Mouse (Mus musculus) MEL (cell line): ENCODE data around the gene Shb. TPM values are rescaled to one million over a fixed set of nuclear protein-coding genes. Genes with fewer than 3 reads are reported as not detected.

Source experiments
- DNase-seq: peaks from one replicate; pipeline ENCODE4 v3.0.0; 2011; ENCODE audit warnings: low read depth, low spot score
- H3K27ac ChIP-seq: 2 replicates; pipeline ENCODE4 v1.5.1; 2012; ENCODE audit warnings: low read depth, mild to moderate bottlenecking, control low read depth, low read length, moderate library complexity; ENCODE audit not compliant: control insufficient read depth
- H3K27me3 ChIP-seq, 2 experiments: fragments of 150-350 bp in 1 of 2; sonication (generic) in 1 of 2; 2 replicates each; pipeline ENCODE4 v1.6.1; 2012; ENCODE audit warnings: low read length in 2 of 2, mild to moderate bottlenecking in 2 of 2, improper control_type of control experiment in 1 of 2, moderate library complexity in 1 of 2; ENCODE audit not compliant: insufficient read depth in 2 of 2, control insufficient read depth in 1 of 2
- H3K36me3 ChIP-seq, 2 experiments: 2 replicates each; pipeline ENCODE4 v1.6.1; 2012 to 2014; ENCODE audit warnings: low read length in 2 of 2, improper control_type of control experiment in 1 of 2, inconsistent platforms in 1 of 2, mild to moderate bottlenecking in 1 of 2; ENCODE audit not compliant: insufficient read depth in 2 of 2, control insufficient read depth in 1 of 2
- H3K4me1 ChIP-seq, 2 experiments: fragments of 150-350 bp in 1 of 2; sonication (generic) in 1 of 2; 2 replicates each; pipeline ENCODE4 v1.6.1; 2012; ENCODE audit warnings: low read length in 2 of 2, improper control_type of control experiment in 1 of 2, mild to moderate bottlenecking in 1 of 2; ENCODE audit not compliant: insufficient read depth in 2 of 2, control insufficient read depth in 1 of 2
- H3K4me3 ChIP-seq, 2 experiments: fragments of 150-350 bp in 1 of 2; sonication (generic) in 1 of 2; 2 replicates each; pipeline ENCODE4 v1.5.1; 2012; ENCODE audit warnings: low read depth in 2 of 2, low read length in 2 of 2, mild to moderate bottlenecking in 2 of 2, moderate library complexity in 2 of 2, control low read depth in 1 of 2, improper control_type of control experiment in 1 of 2; ENCODE audit not compliant: control insufficient read depth in 1 of 2, insufficient read depth in 1 of 2
- H3K79me2 ChIP-seq: 2 replicates; pipeline ENCODE4 v1.6.1; 2012; ENCODE audit warnings: mild to moderate bottlenecking, low read length, moderate library complexity; ENCODE audit not compliant: control insufficient read depth, poor library complexity, insufficient read depth
- H3K9ac ChIP-seq: 2 replicates; pipeline ENCODE4 v1.6.1; 2012; ENCODE audit warnings: low read depth, mild to moderate bottlenecking, control low read depth, low read length, moderate library complexity; ENCODE audit not compliant: control insufficient read depth, poor library complexity, severe bottlenecking
- H3K9me3 ChIP-seq: fragments of 150-350 bp; sonication (generic); replicated peaks from 2 replicates; pipeline ENCODE4 v1.6.1; 2012; ENCODE audit warnings: mild to moderate bottlenecking, low read length, improper control_type of control experiment, moderate library complexity; ENCODE audit not compliant: insufficient read depth
- BHLHE40 ChIP-seq: IDR thresholded peaks from 2 replicates; pipeline ENCODE4 v1.6.1; 2012; ENCODE audit warnings: low read depth, mild to moderate bottlenecking, inconsistent platforms, low read length, improper control_type of control experiment, borderline replicate concordance
- CHD1 ChIP-seq: IDR thresholded peaks from 2 replicates; pipeline ENCODE4 v1.6.1; 2012; ENCODE audit warnings: low read depth, mild to moderate bottlenecking, inconsistent platforms, low read length, improper control_type of control experiment
- CHD2 ChIP-seq: IDR thresholded peaks from 2 replicates; pipeline ENCODE4 v1.6.1; 2011; ENCODE audit warnings: low read length, improper control_type of control experiment
- CTCF ChIP-seq, 3 experiments: IDR thresholded peaks in 2 of 3; conservative IDR thresholded peaks in 1 of 3; 2 replicates each; pipeline ENCODE4 v1.5.1; 2011 to 2012; ENCODE audit warnings: low read length in 3 of 3, low read depth in 2 of 3, mild to moderate bottlenecking in 2 of 3, improper control_type of control experiment in 1 of 3, inconsistent platforms in 1 of 3, mixed read lengths in 1 of 3, moderate library complexity in 1 of 3; ENCODE audit not compliant: control insufficient read depth in 1 of 3, insufficient read depth in 1 of 3, poor library complexity in 1 of 3, severe bottlenecking in 1 of 3
- E2F4 ChIP-seq: IDR thresholded peaks from 2 replicates; pipeline ENCODE4 v1.6.1; 2011; ENCODE audit warnings: low read depth, low read length, improper control_type of control experiment, borderline replicate concordance
- ELF1 ChIP-seq: IDR thresholded peaks from 2 replicates; pipeline ENCODE4 v1.6.1; 2014; ENCODE audit warnings: low read depth, mild to moderate bottlenecking, inconsistent platforms, low read length, improper control_type of control experiment, moderate library complexity
- EP300 ChIP-seq, 2 experiments: IDR thresholded peaks; 2 replicates each; pipeline ENCODE4 v1.6.1; 2011; ENCODE audit warnings: improper control_type of control experiment in 2 of 2, low read length in 2 of 2, low read depth in 1 of 2, mild to moderate bottlenecking in 1 of 2
- ETS1 ChIP-seq: IDR thresholded peaks from 2 replicates; pipeline ENCODE4 v1.6.1; 2012; ENCODE audit warnings: low read depth, mild to moderate bottlenecking, inconsistent platforms, low read length, improper control_type of control experiment, moderate library complexity
- GABPA ChIP-seq: IDR thresholded peaks from 2 replicates; pipeline ENCODE4 v1.6.1; 2012; ENCODE audit warnings: low read depth, mild to moderate bottlenecking, inconsistent platforms, low read length, improper control_type of control experiment, moderate library complexity
- GATA1 ChIP-seq: IDR thresholded peaks from 2 replicates; pipeline ENCODE4 v1.6.1; 2011; ENCODE audit warnings: low read depth, low read length, improper control_type of control experiment
- HCFC1 ChIP-seq: IDR thresholded peaks from 2 replicates; pipeline ENCODE4 v1.6.1; 2012; ENCODE audit warnings: low read depth, mild to moderate bottlenecking, inconsistent platforms, low read length, improper control_type of control experiment, moderate library complexity
- KAT2A ChIP-seq: conservative IDR thresholded peaks from 2 replicates; pipeline ENCODE4 v1.6.1; 2012; ENCODE audit warnings: low read depth, low read length, improper control_type of control experiment, inconsistent platforms
- MAFK ChIP-seq: IDR thresholded peaks from 2 replicates; pipeline ENCODE4 v1.6.1; 2011; ENCODE audit warnings: low read depth, mild to moderate bottlenecking, low read length, improper control_type of control experiment, borderline replicate concordance
- MAX ChIP-seq: IDR thresholded peaks from 2 replicates; pipeline ENCODE4 v1.6.1; 2011; ENCODE audit warnings: low read length, improper control_type of control experiment
- MAZ ChIP-seq: IDR thresholded peaks from 2 replicates; pipeline ENCODE4 v1.6.1; 2012; ENCODE audit warnings: low read depth, mild to moderate bottlenecking, inconsistent platforms, low read length, improper control_type of control experiment
- MEF2A ChIP-seq: IDR thresholded peaks from 2 replicates; pipeline ENCODE4 v1.6.1; 2014; ENCODE audit warnings: low read depth, mild to moderate bottlenecking, inconsistent platforms, low read length, improper control_type of control experiment; ENCODE audit not compliant: poor library complexity, insufficient replicate concordance, severe bottlenecking; ENCODE audit errors: extremely low read depth
- MXI1 ChIP-seq: IDR thresholded peaks from 2 replicates; pipeline ENCODE4 v1.6.1; 2011; ENCODE audit warnings: mild to moderate bottlenecking, low read depth, low read length, improper control_type of control experiment
- MYB ChIP-seq: IDR thresholded peaks from 2 replicates; pipeline ENCODE4 v1.6.1; 2011; ENCODE audit warnings: mild to moderate bottlenecking, low read depth, low read length, improper control_type of control experiment
- MYC ChIP-seq: IDR thresholded peaks from 2 replicates; pipeline ENCODE4 v1.6.1; 2011; ENCODE audit warnings: low read depth, mild to moderate bottlenecking, low read length, improper control_type of control experiment, moderate library complexity
- NELFE ChIP-seq: IDR thresholded peaks from 2 replicates; pipeline ENCODE4 v1.6.1; 2011; ENCODE audit warnings: low read depth, low read length, improper control_type of control experiment
- NRF1 ChIP-seq: IDR thresholded peaks from 2 replicates; pipeline ENCODE4 v1.6.1; 2014; ENCODE audit warnings: low read depth, mild to moderate bottlenecking, inconsistent platforms, low read length, improper control_type of control experiment, moderate library complexity; ENCODE audit not compliant: poor library complexity, insufficient read depth, severe bottlenecking
- POLR2AphosphoS2 ChIP-seq: IDR thresholded peaks from 2 replicates; pipeline ENCODE4 v1.6.1; 2011; ENCODE audit warnings: low read length, improper control_type of control experiment
- POLR2AphosphoS5 ChIP-seq: IDR thresholded peaks from 2 replicates; pipeline ENCODE4 v1.6.1; 2012; ENCODE audit warnings: low read depth, borderline replicate concordance, mild to moderate bottlenecking, inconsistent platforms, low read length, moderate library complexity, mixed read lengths
- RAD21 ChIP-seq: IDR thresholded peaks from 2 replicates; pipeline ENCODE4 v1.6.1; 2011; ENCODE audit warnings: mild to moderate bottlenecking, low read depth, low read length, improper control_type of control experiment
- RCOR1 ChIP-seq: IDR thresholded peaks from 2 replicates; pipeline ENCODE4 v1.6.1; 2012; ENCODE audit warnings: low read depth, mild to moderate bottlenecking, inconsistent platforms, low read length, improper control_type of control experiment
- SIN3A ChIP-seq: IDR thresholded peaks from 2 replicates; pipeline ENCODE4 v1.6.1; 2012; ENCODE audit warnings: low read length, improper control_type of control experiment, inconsistent platforms
- SMC3 ChIP-seq: IDR thresholded peaks from 2 replicates; pipeline ENCODE4 v1.6.1; 2011; ENCODE audit warnings: low read depth, low read length, improper control_type of control experiment
- TAL1 ChIP-seq: IDR thresholded peaks from 2 replicates; pipeline ENCODE4 v1.6.1; 2012; ENCODE audit warnings: mild to moderate bottlenecking, inconsistent platforms, low read length, moderate library complexity, mixed read lengths
- TBP ChIP-seq: IDR thresholded peaks from 2 replicates; pipeline ENCODE4 v1.8.0; 2011; ENCODE audit warnings: low read depth, low read length, improper control_type of control experiment
- TCF12 ChIP-seq: IDR thresholded peaks from 2 replicates; pipeline ENCODE4 v1.6.1; 2014; ENCODE audit warnings: low read depth, mild to moderate bottlenecking, inconsistent platforms, low read length, improper control_type of control experiment, moderate library complexity
- USF1 ChIP-seq: IDR thresholded peaks from 2 replicates; pipeline ENCODE4 v1.6.1; 2014; ENCODE audit warnings: low read depth, mild to moderate bottlenecking, inconsistent platforms, low read length, improper control_type of control experiment, moderate library complexity
- USF2 ChIP-seq, 2 experiments: IDR thresholded peaks; 2 replicates each; pipeline ENCODE4 v1.6.1; 2011 to 2012; ENCODE audit warnings: improper control_type of control experiment in 2 of 2, low read length in 2 of 2, borderline replicate concordance in 1 of 2, inconsistent platforms in 1 of 2, low read depth in 1 of 2, mild to moderate bottlenecking in 1 of 2; ENCODE audit not compliant: insufficient read depth in 1 of 2
- ZKSCAN1 ChIP-seq: IDR thresholded peaks from 2 replicates; pipeline ENCODE4 v1.6.1; 2012; ENCODE audit warnings: low read depth, mild to moderate bottlenecking, inconsistent platforms, low read length, improper control_type of control experiment, moderate library complexity
- ZMIZ1 ChIP-seq: IDR thresholded peaks from 2 replicates; pipeline ENCODE4 v1.6.1; 2012; ENCODE audit warnings: low read depth, mild to moderate bottlenecking, inconsistent platforms, low read length, improper control_type of control experiment, moderate library complexity
- ZNF384 ChIP-seq: IDR thresholded peaks from 2 replicates; pipeline ENCODE4 v1.6.1; 2012; ENCODE audit warnings: low read depth, mild to moderate bottlenecking, inconsistent platforms, low read length, improper control_type of control experiment
- polyA plus RNA-seq, 2 experiments: library from polyadenylated mRNA; stranded (reverse) in 1 of 2; unstranded in 1 of 2; fragments of >175 nt in 1 of 2; fragments of >200 nt in 1 of 2; gene quantifications; 2 replicates each; pipeline versions ENCODE4 v1.2.1 to v1.2.4; 2012; ENCODE audit warnings: low replicate concordance in 2 of 2, low read depth in 1 of 2; ENCODE audit not compliant: insufficient read length in 2 of 2, insufficient read depth in 1 of 2, missing spikeins in 1 of 2
- total RNA-seq: library from RNA; depleted of rRNA; stranded (reverse); fragments of 300-350 nt; gene quantifications from 2 replicates; pipeline ENCODE4 v1.2.3, GENCODE M21; 2012

The Shb gene
- total and polyA plus RNA-seq, 3 experiments = 5.2 to 13.9 TPM; not detected in 1

DNA sequence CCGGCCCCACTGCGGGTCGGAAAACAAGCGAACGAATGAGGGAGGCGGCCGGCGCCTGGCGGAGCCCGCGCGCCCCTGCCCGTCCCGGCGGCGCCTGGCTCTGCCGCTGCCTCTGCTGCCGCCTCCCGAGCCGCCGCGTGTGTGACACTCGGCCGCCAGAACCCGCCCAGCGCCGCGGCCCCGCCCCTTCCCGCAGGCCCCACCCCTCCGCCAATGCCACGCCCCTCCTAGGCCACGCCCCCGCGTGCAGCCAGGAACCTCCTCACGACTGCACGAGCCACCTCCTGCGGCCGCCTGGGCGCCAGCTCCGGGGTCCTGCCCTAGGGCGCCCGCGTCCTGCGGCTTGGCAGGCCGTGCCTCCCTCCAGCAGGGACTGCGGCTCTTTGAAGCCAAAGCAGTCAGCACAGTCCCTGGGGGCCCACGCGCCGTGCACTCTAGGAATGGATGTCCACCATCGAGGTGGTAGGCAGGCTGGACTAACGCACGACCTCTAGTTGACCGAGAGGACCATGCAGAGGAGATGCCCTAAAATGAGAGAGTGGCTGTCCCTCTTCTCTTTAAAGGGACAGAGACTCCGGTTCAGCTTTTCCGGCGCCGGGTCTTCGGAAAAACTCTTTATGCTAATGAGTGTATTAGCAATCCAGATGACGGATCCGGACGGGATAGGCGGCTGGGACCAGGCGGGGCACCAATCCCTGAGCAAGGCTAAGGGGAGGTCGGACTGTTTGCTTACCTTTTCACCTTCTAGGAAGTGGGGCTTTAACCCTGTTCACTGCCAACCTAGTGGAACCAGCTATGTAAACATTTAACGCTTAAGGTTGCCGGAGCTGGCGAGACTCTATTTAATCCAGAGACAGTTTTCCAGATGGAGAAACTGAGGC lies 1.4 kb downstream of the Shb start:
- H3K27me3 ChIP-seq = no peaks in the 10 kb centered on the region
- H3K9me3 ChIP-seq = no peaks in the 10 kb centered on the region
- peak overlapping the region; percentile 78 to 90 for H3K4me3 ChIP-seq
- peak overlapping the region; percentile 74 for H3K27ac ChIP-seq
- DNase-seq = peak; percentile 94
- H3K4me1 ChIP-seq = peaks cover 4 to 16% of the 10 kb centered on the region in 2 experiments; a peak in 3 of 4 replicates
- peaks cover 14% of the 10 kb centered on the region for H3K79me2 ChIP-seq
- H3K9ac ChIP-seq = peak overlapping the region; percentile 86
- peaks cover 0 to 9% of the 10 kb centered on the region in 2 experiments; a peak in 1 of 4 replicates for H3K36me3 ChIP-seq
- no peak for TF ChIP-seq ZNF384
- TF ChIP-seq POLR2AphosphoS2 = peak; percentile 34; the same call in 1 of the 2 replicates
- TF ChIP-seq USF2 (IDR thresholded peaks at IDR 0.05; ENCODE audit: borderline replicate concordance in 1 of 2, insufficient read depth in 1 of 2, low read depth in 1 of 2, low read length in 2 of 2) = no peak
- TF ChIP-seq NELFE = peak; percentile 78
- peak; percentile 82 for TF ChIP-seq MXI1
- TF ChIP-seq HCFC1 = peak; percentile 74
- TF ChIP-seq USF1 = no peak
- TF ChIP-seq MEF2A = no peak
- no peak for TF ChIP-seq GABPA
- peak; percentile 97 for TF ChIP-seq SIN3A
- 0 out of 2 replicates have a peak, but pooled peaks have one; percentile 8 for TF ChIP-seq ETS1
- TF ChIP-seq TBP = peak; percentile 67; the same call in 1 of the 2 replicates
- TF ChIP-seq KAT2A = no peak; the same call in 1 of the 2 replicates
- TF ChIP-seq MAFK = no peak
- TF ChIP-seq EP300 (IDR thresholded peaks at IDR 0.05; ENCODE audit: low read depth in 1 of 2, low read length in 2 of 2) = no peak
- peak; percentile 20; the same call in 1 of the 2 replicates for TF ChIP-seq TCF12
- no peak for TF ChIP-seq NRF1
- TF ChIP-seq CTCF (IDR thresholded peaks at IDR 0.05 in 2 of 3, conservative IDR thresholded peaks at IDR 0.05 in 1 of 3; ENCODE audit: control insufficient read depth in 1 of 3, insufficient read depth in 1 of 3, low read depth in 2 of 3, low read length in 3 of 3, poor library complexity in 1 of 3, severe bottlenecking in 1 of 3) = no peak
- TF ChIP-seq MYB = no peak
- TF ChIP-seq GATA1 = no peak
- peak; percentile 14; the same call in 1 of the 2 replicates for TF ChIP-seq CHD1
- no peak for TF ChIP-seq ZKSCAN1
- TF ChIP-seq CHD2 = no peak
- no peak for TF ChIP-seq E2F4
- TF ChIP-seq MAX = no peak; the same call in 1 of the 2 replicates
- no peak for TF ChIP-seq SMC3
- peak; percentile 83 for TF ChIP-seq ELF1
- no peak for TF ChIP-seq RAD21
- 0 out of 2 replicates have a peak, but pooled peaks have one; percentile 9 for TF ChIP-seq MYC
- peak; percentile 79 for TF ChIP-seq ZMIZ1
- TF ChIP-seq TAL1 = no peak
- TF ChIP-seq MAZ = peak; percentile 41; the same call in 1 of the 2 replicates
- TF ChIP-seq RCOR1 = no peak
- TF ChIP-seq BHLHE40 = peak; percentile 23; the same call in 1 of the 2 replicates
- no peak for TF ChIP-seq POLR2AphosphoS5
